18 mouse cellular contexts compared by ENCODE assay signal in genomic region chr1:85999853-86000570, GRCm38 (mm10). TPM values are rescaled to one million over a fixed set of nuclear protein-coding genes. Genes with fewer than 3 reads are reported as not detected.
DNase-seq lines count a peak whose midpoint lies in the region; ATAC-seq lines count a peak whose summit lies in the region.
"Had no signal": no experiment of that assay in that cellular context is flagged by ENCODE, and none has a peak within 500 bp of the region (broad histone marks: within the 10 kb centered on the region; RNA-seq: fewer than 3 reads in every experiment).

No protein-coding gene starts in this region.

- H3K27ac ChIP-seq in kidney, embryonic 16.5 days (ENCODE audit: low read length): no peak overlapping the region
- no peak overlapping the region for H3K27ac ChIP-seq in intestine, embryonic 15.5 days
- H3K27ac ChIP-seq: embryonic facial prominence, embryonic 10.5 days; neural tube, embryonic 12.5 days had no signal

- no peak overlapping the region for H3K4me2 ChIP-seq in kidney, embryonic 16.5 days (replicated peaks; ENCODE audit: low read depth, low read length)
- H3K4me2 ChIP-seq in intestine, embryonic 15.5 days (replicated peaks): no peak overlapping the region
- H3K4me2 ChIP-seq: neural tube, embryonic 12.5 days had no signal

- H3K4me1 ChIP-seq in kidney, embryonic 16.5 days (ENCODE audit: insufficient read depth, low read length): no peaks in the 10 kb centered on the region
- H3K4me1 ChIP-seq in intestine, embryonic 15.5 days (replicated peaks): 0 out of 2 replicates have a peak, but pooled peaks cover 6% of the 10 kb centered on the region
- H3K4me1 ChIP-seq: neural tube, embryonic 12.5 days had no signal

- WGBS in kidney, embryonic 16.5 days: 73% methylated on average over 18 of the region's 18 CpGs
- 72% methylated on average over 18 of the region's 18 CpGs for WGBS in intestine, embryonic 15.5 days

- peak; percentile 11 for DNase-seq in adrenal gland, postnatal 14 days
- no peak for DNase-seq in adrenal gland, postnatal 10 days
- peak; percentile 2 to 45 for DNase-seq in kidney, postnatal 25 days
- DNase-seq in right cerebral cortex, postnatal 25 days: peak; percentile 38
- no peak for DNase-seq in spleen, postnatal 36 days (ENCODE audit: low spot score in 2 of 2)
- DNase-seq in adrenal gland, adult 2 months: no peak
- DNase-seq: cerebellum, adult 9-11 months; heart, postnatal 14 days; liver; lung, adult 2 months had no signal

- no peak for ATAC-seq in kidney, embryonic 16.5 days (ENCODE audit: low FRiP score, low TSS enrichment)
- ATAC-seq in intestine, embryonic 15.5 days: peak; percentile 71
- ATAC-seq: hindbrain, embryonic 16.5 days; midbrain, embryonic 16.5 days had no signal

- no peaks in the 10 kb centered on the region for H3K36me3 ChIP-seq in kidney, embryonic 16.5 days (ENCODE audit: insufficient read depth, low read length)
- H3K36me3 ChIP-seq in intestine, embryonic 15.5 days: no peaks in the 10 kb centered on the region
- H3K36me3 ChIP-seq: embryonic facial prominence, embryonic 10.5 days; neural tube, embryonic 12.5 days had no signal

- H3K27me3 ChIP-seq in kidney, embryonic 16.5 days (ENCODE audit: insufficient read depth, low read length): no peaks in the 10 kb centered on the region
- no peaks in the 10 kb centered on the region for H3K27me3 ChIP-seq in intestine, embryonic 15.5 days (replicated peaks)
- H3K27me3 ChIP-seq: neural tube, embryonic 12.5 days had no signal

- H3K4me3 ChIP-seq in kidney, embryonic 16.5 days (ENCODE audit: low read length): no peak overlapping the region
- H3K4me3 ChIP-seq in intestine, embryonic 15.5 days (replicated peaks): no peak overlapping the region
- H3K4me3 ChIP-seq: embryonic facial prominence, embryonic 10.5 days; neural tube, embryonic 12.5 days had no signal

- H3K9ac ChIP-seq in kidney, embryonic 16.5 days (replicated peaks; ENCODE audit: low read length): no peak overlapping the region
- H3K9ac ChIP-seq in intestine, embryonic 15.5 days: no peak overlapping the region
- H3K9ac ChIP-seq: neural tube, embryonic 12.5 days had no signal

- peaks cover 6% of the 10 kb centered on the region for H3K9me3 ChIP-seq in kidney, embryonic 16.5 days (ENCODE audit: low read length)
- H3K9me3 ChIP-seq in intestine, embryonic 15.5 days: no peaks in the 10 kb centered on the region
- H3K9me3 ChIP-seq: embryonic facial prominence, embryonic 10.5 days had no signal

RNA-seq across cellular contexts. Expression of gene Spata3, which starts 16.6 kb away (rescaled TPM):
- total RNA-seq in adrenal gland, postnatal 14 days (2021): not detected in 2 replicates
- not detected for total RNA-seq in adrenal gland, postnatal 10 days (2021)
- polyA plus RNA-seq in kidney, embryonic 16.5 days (2015; fragmentation: Nextera tagmentation; extraction: Ambion mirVana): not detected in 2 replicates
- polyA plus RNA-seq in intestine, embryonic 15.5 days (2015; fragmentation: Nextera tagmentation; extraction: Ambion mirVana): not detected in 2 replicates
- total RNA-seq in adrenal gland, adult 2 months (2021): not detected
- not detected in 2 replicates for polyA plus RNA-seq in adrenal gland, adult 2 months (2012; rRNA removed)
- total RNA-seq: adrenal gland, adult 18-20 months; gastrocnemius, adult 18-20 months; heart, postnatal 14 days had no signal
- polyA plus RNA-seq: embryonic facial prominence, embryonic 10.5 days; neural tube, embryonic 12.5 days had no signal

RNA-seq across cellular contexts. Expression of gene Gpr55, which starts 39.2 kb away (rescaled TPM):
- 3.0 and 3.4 TPM in 2 replicates for total RNA-seq in adrenal gland, postnatal 14 days (2021)
- total RNA-seq in adrenal gland, postnatal 10 days (2021): 1 to 10 TPM in 1 of 2 experiments, under 1 TPM in 1; 0.85 to 1.8 TPM
- polyA plus RNA-seq in kidney, embryonic 16.5 days (2015; fragmentation: Nextera tagmentation; extraction: Ambion mirVana): 0.14 TPM in 1 of 2 replicates, not detected in the other
- 0.04 and 0.10 TPM in 2 replicates for polyA plus RNA-seq in intestine, embryonic 15.5 days (2015; fragmentation: Nextera tagmentation; extraction: Ambion mirVana)
- total RNA-seq in adrenal gland, adult 2 months (2021): 1 to 10 TPM; 4.3 to 4.4 TPM
- polyA plus RNA-seq in adrenal gland, adult 2 months (2012; rRNA removed): 0.98 and 1.2 TPM in 2 replicates
- total RNA-seq: gastrocnemius, adult 18-20 months; heart, postnatal 14 days had no signal
- polyA plus RNA-seq: embryonic facial prominence, embryonic 10.5 days had no signal

RNA-seq across cellular contexts. Expression of gene 2810459M11Rik, which starts 45.7 kb away (rescaled TPM):
- total RNA-seq in adrenal gland, postnatal 14 days (2021): 0.23 and 3.4 TPM in 2 replicates
- 1 to 10 TPM; 3.7 to 8.0 TPM for total RNA-seq in adrenal gland, postnatal 10 days (2021)
- polyA plus RNA-seq in kidney, embryonic 16.5 days (2015; fragmentation: Nextera tagmentation; extraction: Ambion mirVana): 0.71 and 0.94 TPM in 2 replicates
- polyA plus RNA-seq in intestine, embryonic 15.5 days (2015; fragmentation: Nextera tagmentation; extraction: Ambion mirVana): 5.2 and 6.1 TPM in 2 replicates
- total RNA-seq in adrenal gland, adult 2 months (2021): under 1 TPM; 0.12 to 0.21 TPM
- polyA plus RNA-seq in adrenal gland, adult 2 months (2012; rRNA removed): 0.07 and 0.25 TPM in 2 replicates
- total RNA-seq: gastrocnemius, adult 18-20 months; heart, postnatal 14 days had no signal

Comparison
In these comparisons a context has a peak if more than half of its experiments do, and no peak if none do; other contexts are left out.
1. DNase-seq: peak in adrenal gland, postnatal 14 days (single experiment), kidney, postnatal 25 days (2 of 2) and right cerebral cortex, postnatal 25 days (single experiment); none in adrenal gland, postnatal 10 days (single experiment), spleen, postnatal 36 days (0 of 2) and adrenal gland, adult 2 months (single experiment).